Mouse (Mus musculus): ENCODE measurements at regions not wholly inside any gene's neighbourhood (a gene's known extent, or its start where the extent isn't known, plus 50 kb on each side); places are given as distances from the start of the nearest gene placed in this dataset.
A peak's percentile ranks its signal among the peaks of the same experiment; 100 is the strongest.

DNA sequence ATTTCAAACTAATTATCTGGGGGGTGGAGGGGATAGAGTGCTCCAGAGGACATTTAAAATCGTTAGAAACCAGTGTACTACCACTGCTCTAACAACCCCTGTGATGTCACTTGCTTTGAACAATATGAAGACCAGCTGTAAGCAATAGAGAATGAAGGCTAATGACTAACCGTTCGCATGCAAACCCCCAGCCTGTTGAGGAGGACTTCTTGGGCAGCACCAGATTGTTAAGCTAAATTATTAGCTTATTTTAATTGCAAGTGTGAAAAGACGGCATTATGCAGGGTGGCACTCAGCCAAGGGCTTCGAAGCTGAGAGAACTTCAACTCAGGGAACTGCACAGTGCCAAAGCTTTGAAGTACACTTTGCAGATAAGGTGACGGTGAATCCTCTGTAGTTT lies 452.0 kb upstream of the Adamts9 start:
- peak; percentile 66 to 69 for DNase-seq (ENCODE audit: low spot score in 2 of 2)

DNA sequence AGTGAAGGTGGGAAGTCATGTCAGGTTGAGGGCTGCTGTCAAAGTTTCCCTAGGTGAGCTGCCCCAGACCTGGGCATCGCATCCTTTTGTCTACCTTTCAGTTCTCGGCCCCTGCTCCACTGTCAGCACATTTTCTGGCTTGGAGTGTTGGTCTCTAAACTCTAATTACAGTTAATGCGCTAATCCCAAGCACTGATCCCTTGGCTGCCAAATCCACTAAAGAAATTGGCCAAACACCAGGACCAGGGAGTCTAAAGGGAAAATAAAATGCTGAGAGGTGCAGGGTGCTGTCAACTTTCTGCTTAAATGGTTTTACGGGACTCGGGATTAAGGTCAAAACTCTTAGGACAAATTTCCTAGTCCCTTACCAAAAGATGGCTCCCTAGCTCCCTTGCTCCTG lies 450.3 kb upstream of the Adamts9 start:
- no peak for DNase-seq (ENCODE audit: low spot score in 2 of 2)

DNA sequence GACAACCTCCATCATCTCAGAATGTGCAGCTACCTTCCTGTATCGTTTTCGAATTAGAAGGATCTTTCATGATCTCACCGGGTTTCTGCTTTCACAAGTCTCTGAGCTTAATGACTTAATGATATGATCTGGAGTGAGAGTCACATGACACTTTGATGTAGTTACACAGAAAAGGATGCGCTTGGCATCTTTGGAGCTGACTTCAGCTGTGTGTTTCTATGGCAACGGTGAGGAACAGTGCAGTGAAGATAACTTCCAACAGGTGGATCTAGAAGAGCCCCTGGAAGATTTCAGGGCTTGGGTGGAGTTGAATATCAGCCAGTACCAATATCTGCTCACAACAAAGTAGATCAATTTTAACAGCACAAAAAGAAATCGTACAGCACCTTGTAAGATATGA lies 449.1 kb upstream of the Adamts9 start:
- DNase-seq (ENCODE audit: low spot score in 2 of 2), result no peak

DNA sequence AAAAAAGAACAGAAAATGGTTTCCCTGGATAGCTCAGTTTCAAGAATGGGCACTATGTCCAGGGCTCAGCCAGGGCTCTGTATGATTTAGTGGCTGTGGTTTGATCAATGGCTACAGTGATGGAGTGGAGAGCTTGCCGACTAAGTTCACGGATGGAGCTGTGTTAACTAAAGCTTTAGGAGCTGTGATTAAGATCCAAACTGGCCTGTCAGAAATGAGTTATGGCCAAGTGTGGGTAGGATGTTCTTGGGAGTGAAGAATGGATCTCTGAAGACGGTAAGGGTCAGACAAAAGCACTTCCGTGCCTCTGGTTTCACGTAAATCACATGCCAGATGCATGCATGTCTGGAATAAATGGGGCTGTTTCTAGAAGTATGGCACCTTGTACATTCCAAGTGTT lies 447.9 kb upstream of the Adamts9 start:
- DNase-seq (ENCODE audit: low spot score in 2 of 2), result no peak

DNA sequence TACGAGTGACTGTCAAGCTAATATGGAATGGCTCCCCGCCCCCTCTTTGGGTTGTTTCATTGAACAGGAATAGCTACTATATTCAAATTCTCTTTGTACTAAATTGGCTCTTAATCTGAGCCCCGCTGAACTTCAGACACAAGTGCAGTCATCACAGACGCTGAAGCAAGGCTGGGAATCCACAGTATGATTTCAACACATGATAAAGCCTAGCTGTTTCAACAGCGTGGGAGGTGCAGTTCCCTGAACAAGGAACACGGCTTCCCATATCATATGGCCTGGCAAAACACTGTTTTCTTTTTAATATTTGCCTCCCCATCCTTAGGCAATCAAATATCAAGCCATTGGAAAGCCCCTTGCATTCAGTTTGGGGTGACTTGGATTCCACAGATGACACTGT lies 428.0 kb upstream of the Adamts9 start:
- DNase-seq (ENCODE audit: low spot score in 2 of 2), result peak in 1 of 2 experiments; percentile 29

DNA sequence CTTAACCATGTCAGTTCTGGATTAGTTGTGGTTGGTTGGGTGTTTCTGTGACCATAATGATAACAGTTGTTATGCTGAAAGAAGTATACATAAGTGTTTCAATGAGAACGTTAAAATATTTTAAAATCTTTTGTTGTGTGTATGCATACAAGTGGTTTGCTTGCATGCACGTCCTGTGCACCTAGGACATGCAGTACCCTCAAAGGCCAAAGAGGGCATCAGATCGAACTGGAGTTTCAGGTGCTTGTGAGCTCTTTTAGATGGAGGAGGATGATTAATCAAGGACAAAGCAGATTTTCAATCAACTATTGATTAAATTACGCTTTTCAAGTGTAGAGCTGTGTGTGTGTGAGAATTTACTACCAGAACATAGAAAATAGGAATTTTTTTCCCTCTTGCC lies 420.6 kb upstream of the Adamts9 start:
- no peak for DNase-seq (ENCODE audit: low spot score in 2 of 2)

DNA sequence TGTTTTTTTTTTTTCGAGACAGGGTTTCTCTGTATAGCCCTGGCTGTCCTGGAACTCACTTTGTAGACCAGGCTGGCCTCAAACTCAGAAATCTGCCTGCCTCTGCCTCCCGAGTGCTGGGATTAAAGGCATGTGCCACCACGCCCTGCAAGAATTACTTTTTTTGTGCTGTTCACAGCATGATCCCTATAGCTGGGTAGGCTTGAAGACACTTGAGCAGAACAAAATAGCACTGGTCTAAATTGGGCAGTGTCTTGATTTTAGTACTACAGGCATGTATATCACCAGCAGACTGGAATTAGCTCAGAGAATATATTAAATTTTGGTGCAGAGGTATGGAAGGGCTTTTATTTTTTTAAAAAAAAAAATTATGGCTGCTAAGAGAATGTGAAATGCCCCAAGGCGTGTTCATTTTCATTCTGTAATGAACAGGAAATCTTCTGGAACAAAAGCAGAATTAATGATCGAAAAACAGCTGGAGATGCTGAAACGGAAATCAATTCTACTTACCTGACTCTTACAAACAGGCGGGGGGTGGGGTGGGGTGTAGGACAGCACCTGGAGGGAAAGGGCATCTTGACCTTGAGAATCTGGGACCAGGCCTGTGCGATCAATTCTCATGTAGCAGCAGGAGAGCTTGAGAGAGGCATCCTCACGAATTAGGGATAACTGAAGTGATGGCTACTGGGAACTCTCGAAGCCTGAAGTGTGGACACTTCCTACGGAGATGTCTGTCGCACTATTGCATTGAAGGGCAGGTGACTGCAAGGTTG lies 410.2 kb upstream of the Adamts9 start:
- no peak for DNase-seq (ENCODE audit: low spot score in 2 of 2)

DNA sequence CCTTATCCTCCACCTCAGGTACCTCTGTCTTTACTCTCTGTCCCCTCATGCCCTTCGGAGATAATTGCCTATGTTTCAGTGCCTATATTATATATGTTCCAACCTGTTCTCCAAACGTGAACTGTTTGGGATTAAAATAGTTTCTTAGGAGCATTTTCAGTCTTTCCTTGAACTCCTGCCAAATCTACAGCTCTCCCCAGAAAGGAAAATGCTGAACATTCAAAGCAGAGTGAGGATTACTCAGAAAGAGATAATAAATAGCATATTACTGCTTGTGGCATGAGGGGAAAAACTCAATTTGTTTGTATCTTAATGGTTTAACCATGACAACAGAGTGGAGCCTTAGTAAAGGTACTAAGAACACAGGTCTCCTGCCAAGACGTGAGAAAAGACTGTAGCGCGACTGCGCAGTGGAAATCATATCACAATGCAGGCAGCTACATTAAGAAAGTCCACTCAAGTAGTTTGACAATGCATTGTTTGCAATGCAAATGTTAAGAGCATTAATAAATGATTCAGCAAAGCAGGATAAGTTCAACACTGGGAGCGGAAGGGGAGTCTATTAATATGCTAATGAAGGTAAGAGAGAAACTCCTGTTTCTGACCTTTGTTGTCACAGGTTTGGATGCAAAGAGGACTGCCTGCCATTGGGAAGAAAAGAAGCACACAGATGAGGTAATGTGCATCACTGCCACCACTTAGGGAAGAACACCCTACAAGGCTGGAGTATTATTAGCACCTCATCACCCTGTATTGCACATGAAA lies 406.8 kb upstream of the Adamts9 start:
- DNase-seq (ENCODE audit: low spot score in 2 of 2), result no peak

DNA sequence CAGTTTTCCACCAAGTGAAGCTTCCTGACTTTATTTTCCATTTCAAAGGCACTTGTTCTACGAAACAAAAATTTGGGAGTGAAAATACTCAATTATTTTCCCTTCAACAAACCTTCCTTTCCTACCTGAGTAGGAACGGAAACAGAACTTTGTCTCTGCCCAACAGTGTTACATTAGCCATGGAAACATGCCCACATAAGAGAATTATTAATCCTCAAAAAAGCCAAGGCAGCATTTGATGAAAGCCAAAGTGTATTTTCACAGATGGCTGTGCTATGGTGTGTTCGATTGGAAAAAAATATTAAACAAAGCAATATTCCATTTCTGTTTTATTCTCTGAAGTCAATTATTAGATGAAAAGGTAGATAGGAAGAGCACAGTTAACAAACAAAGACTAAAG lies 404.8 kb upstream of the Adamts9 start:
- DNase-seq (ENCODE audit: low spot score in 2 of 2), result no peak

DNA sequence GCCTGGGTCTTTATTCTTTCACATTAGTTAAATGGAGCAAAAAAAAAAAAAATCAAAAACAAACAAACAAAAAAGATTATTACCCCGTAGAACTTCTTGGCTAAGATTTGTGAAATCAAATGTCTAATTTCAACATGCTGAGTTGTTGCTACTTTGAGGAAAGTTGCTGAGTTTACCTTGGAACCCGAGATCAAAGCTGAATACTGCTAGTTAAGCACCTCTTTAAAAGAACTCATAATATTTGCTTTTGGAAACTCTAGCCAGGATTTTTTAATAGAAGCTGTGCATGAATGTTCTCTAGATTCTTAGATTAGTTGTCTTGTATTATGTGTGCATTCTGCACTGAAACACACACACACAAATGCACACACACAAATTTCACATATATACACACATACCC lies 385.4 kb upstream of the Adamts9 start:
- no peak for DNase-seq (ENCODE audit: low spot score in 2 of 2)

DNA sequence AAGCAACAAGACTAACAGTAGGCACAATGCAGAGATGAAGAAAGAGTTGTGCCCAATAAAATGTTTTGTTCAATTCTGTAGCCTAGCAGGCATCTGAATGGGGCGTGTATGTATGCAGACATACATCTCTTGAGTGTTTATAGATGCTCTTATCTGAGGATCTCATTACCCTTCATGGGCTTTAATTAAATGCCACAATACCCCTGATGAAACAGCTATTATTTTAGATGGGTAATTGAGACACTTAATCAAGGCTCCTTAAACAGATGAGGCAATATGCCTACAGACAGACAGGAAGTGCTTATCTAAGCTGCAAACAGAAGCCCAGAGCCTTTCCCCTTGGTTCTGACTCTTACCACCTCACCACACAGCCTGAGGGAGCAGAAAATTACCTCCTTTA lies 384.6 kb upstream of the Adamts9 start:
- DNase-seq (ENCODE audit: low spot score in 2 of 2), result no peak

DNA sequence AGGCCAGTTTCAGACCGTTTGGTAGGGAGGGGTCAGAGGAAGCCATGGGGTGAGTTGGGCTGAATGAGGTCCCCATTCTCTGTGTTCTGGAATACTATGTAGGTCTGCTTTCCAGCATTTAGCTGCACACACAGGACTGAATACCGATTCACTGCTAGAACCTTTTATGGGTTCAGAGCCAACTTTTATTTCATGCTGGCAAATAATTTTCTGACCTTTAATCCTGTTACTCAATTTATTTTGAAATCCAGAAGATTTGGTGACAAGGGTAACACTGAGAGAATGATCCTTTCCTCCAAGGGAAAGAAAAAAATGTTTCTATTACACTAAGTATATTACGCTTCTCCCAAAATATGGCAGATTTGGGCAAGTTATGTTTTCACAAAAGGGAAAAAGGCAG lies 380.6 kb upstream of the Adamts9 start:
- DNase-seq (ENCODE audit: low spot score in 2 of 2), result no peak

DNA sequence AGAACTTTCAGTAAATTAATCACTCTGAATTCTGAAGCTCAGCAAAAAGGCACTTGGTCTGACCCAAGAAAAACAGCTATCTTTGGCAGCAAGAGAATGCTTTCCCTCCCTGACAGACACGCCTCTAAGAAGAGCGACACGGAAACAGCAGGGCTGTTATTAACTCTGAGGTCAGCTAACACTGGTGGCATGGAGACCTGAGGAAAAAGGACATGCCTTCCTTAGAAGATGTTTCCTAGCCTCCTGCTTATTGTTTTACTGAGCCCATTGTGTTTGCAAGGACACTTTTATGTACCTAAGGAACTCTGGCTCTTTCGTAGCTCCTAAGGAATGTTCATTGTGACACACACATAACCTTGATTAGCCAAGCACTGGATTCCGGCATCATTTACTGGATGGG lies 371.3 kb upstream of the Adamts9 start:
- DNase-seq (ENCODE audit: low spot score in 2 of 2), result no peak

DNA sequence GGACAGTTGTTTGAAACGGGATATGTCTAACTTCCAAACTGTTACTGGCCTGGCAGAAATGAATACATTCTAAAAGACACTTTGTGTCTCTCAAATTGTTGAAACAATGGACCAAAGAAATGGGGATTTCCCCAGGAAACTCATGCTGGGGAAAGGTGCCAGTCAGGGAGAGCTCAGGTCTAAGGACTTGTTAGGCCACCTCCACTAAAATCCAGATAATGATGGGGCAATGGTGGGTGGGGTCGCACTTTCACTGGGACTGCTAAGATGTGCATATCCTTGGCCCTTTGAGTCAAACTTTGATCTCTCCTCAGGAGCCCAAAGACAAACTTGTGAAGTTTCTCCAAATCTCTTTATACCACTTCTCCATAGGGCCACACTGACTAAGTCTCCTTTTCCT lies 361.9 kb upstream of the Adamts9 start:
- no peak for DNase-seq (ENCODE audit: low spot score in 2 of 2)

DNA sequence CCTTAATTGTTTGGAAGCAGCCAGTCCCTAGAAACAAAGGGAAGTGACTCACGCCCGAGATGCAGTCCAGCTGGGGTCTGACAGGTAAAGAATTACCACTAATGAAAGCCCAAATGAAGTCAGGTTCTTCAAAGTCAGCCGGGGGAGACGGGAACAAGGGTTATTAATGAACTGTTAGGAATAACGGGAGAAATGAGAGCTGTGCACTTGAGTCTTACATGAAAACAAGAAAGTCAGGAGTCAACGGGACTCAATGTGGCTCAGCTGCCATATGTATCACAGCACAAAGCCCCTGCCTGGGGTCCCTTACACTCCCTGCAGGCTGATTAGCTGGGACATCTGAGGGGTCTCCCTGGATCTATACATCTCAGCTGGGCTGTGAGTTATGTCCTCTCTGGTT lies 354.7 kb upstream of the Adamts9 start:
- no peak for DNase-seq (ENCODE audit: low spot score in 2 of 2)

DNA sequence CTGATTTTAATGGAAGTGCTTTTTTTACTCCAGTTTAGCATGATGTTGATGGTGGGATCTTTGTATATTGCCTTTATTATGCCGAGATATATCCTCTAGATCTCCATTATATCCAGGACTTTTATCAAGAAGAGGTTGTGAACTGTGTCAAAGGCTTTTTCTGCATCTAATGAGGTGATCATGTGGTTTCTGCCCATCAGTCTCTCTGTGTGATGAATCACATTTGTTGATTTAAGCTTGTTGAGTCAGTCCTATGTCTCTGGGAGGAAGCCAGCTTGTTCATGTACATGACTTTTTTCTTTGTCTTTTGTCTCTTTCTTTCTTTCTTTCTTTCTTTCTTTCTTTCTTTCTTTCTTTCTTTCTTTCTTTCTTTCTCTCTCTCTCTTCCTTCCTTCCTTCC lies 348.4 kb upstream of the Adamts9 start:
- no peak for DNase-seq (ENCODE audit: low spot score in 2 of 2)

DNA sequence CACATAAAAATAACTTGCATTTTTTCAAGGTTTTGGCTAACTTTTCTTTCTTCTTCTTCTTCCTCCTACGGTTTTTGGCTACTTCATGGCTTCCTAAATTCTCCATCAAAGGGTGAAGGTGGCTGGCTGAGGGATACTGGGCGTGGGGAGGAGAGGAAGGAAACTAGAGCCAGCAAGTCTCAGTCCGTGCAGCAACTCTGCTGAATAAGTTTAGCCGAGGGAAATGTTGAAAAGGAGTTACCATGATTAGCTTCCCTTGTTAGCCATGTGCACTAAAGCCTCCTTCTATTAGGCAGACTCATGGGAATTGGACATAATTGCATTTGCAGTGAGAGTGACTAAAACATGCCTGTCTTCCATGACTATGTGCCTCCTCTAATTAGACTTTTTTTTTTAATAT lies 345.1 kb upstream of the Adamts9 start:
- no peak for DNase-seq (ENCODE audit: low spot score in 2 of 2)

DNA sequence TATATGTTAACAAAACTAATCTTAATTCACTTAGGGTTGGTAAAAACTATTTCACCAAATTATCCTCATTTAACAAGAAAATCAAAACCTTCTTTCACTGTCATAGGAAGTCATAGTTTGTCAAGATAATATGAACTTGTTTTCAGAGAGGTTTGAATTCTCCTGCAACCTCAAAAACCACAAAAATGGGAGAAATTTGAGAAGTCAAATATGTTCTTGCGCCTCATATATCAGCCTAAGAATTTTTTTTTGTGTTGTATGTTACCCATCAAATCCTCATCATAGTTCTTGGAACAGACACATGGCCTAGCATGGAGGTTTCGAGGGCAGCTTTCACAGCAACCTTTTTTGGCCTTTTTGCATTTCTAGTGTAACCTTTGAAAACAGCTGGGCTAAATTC lies 342.5 kb upstream of the Adamts9 start:
- DNase-seq (ENCODE audit: low spot score in 2 of 2), result no peak

DNA sequence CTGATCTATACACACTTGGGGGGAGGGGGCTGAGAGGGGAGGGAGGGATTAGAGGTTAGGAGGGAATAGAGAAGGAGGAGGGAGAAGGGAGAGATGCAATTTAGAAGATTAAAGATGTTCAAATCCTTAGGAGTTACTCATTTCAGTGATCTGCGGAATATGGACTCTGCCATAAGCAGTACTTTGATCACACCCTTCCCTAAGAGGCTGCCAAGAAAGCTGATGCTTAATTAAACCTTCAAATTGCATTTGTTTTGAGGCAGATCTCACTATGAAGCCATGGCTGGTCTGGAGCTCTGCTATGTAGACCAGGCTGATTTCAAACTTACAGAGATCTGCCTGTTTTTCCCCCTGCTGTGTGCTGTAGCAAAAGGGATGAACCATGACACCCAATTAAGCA lies 338.2 kb upstream of the Adamts9 start:
- DNase-seq (ENCODE audit: low spot score in 2 of 2), result no peak

DNA sequence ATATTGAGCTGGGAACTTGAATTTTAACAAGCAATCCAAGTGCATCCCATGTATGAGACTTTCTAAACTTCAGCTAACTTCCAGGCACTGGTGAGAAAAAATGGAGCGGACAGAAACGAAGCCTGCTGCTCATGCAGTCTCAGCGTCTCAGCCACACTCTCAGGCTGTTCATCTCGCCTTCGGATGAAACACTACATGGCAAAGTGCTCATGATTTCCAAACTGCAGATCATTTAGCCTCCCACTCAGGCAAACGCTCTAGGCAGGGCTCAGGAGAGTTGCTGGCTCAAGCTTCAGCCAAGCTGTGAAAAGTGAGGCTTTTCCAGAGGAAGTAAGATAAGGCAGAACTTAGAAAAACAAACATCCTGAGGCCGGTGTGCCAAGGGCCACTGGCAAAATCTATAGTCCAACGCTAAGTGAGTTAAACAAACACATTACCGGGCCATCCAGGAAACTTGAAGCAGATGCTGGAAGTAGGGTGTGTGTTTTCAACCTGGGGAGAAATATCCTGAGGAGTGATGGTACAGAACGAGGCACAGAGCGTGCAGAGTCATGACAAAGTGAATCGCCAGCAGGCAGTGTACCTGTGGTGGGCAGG lies 330.7 kb upstream of the Adamts9 start:
- no peak for DNase-seq (ENCODE audit: low spot score in 2 of 2)

DNA sequence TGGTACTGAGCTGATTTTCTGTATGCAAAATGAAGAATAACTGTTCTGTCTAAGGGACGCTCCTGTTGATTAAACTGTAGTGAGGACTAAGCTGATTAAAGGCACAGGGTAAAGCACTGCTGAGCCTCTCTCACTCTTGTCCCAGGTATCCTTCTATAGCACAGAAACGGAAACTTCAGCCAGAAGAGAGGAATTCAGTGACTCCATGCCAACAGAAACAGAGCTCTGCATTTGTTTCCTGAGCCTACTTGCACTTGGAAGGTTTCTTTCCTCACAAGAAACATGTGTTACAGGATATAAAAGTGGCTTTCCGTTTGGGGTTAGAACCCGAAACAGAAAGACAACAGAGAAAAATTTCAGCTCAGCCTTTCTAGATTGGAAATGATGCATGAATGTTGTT lies 328.9 kb upstream of the Adamts9 start:
- DNase-seq (ENCODE audit: low spot score in 2 of 2), result no peak

DNA sequence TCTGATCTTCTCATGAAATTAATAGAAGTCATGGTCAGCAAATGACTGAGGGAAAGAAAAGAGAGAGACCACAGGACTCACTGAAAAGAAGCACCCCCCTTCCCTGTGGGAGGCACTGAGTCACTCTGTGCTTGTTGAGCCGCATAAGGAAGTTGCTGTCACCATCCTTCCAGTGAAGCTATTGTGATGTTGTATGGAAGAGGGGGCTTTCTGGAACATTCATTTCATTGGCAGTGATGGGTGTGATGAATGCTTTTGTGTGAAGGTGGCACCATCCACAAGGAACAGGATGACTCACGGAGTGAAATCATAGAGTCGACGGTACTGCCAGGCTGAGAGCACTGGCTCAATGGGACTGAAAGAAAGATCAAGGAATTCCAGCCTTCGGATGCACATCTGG lies 323.5 kb upstream of the Adamts9 start:
- DNase-seq (ENCODE audit: low spot score in 2 of 2), result no peak

DNA sequence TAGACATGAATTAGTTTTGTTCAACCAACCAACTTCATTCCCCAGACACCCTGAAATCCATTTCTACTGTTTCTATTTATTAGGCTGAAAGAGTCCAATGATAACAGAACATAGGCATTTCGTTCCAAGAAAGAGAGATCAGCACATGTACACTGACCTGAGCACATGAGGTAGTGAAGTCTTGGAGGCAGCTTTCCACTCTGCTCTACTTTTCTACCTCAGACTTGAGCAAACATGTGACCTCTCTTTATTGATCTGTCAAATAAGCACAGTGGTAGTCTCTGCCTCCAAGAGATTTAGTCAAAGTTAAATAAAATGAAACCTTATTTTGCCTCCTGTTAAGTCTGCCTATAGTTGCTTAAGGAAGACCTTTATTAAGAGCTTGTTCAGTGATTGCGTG lies 321.9 kb upstream of the Adamts9 start:
- DNase-seq (ENCODE audit: low spot score in 2 of 2), result no peak
